Mouse (Mus musculus) heart, adult 9 months (tissue): ENCODE data around the gene Arntl.

Source experiments
- DNase-seq, 2 experiments: peaks; one replicate each; pipeline ENCODE4 v3.0.0; 2022; ENCODE audit warnings: low spot score in 2 of 2

The Arntl gene

DNA sequence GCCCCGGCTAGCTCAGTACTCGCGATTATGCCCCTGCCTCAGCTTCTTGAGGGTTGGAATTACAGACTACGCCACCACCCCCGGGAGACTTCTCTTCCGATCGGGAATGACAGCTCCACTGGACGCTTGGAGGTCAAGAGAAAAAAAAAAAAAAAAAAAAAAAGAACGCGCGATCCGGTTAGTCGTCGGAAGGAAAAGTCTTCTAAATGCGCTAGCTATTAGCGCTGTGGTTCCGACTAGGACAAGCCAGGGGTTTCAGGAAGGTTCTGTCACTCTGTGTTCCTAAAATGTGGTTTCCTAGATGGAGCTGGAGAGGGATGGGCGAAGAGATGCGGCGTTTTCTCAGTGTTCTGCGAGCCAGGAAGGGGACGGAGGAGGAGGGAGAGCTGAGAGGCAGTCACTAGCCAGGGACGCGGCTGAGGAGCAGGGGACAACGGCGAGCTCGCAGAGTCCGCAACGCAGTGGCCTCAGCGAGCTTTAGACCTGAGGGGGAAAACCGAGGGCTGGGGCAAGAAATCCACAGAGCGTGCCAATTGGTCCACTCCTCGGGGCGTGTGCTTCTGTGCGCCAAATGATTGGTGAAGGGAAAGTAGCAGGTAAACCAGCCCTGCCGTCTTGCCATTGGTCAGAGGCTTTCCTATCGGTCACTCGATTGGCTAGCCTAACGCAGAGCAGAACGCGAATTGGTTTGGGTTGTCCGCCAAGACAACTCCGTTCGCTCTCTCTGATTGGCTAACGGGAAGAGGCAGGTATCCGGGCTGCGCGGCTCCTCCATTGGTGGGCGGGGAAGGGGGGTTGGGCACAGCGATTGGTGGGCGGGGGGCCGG, at the start of gene Arntl:
TSS of gene Arntl (plus strand) at position 822 of the 827 bp plus-strand sequence.
- DNase-seq, result peak; percentile 98 to 99

DNA sequence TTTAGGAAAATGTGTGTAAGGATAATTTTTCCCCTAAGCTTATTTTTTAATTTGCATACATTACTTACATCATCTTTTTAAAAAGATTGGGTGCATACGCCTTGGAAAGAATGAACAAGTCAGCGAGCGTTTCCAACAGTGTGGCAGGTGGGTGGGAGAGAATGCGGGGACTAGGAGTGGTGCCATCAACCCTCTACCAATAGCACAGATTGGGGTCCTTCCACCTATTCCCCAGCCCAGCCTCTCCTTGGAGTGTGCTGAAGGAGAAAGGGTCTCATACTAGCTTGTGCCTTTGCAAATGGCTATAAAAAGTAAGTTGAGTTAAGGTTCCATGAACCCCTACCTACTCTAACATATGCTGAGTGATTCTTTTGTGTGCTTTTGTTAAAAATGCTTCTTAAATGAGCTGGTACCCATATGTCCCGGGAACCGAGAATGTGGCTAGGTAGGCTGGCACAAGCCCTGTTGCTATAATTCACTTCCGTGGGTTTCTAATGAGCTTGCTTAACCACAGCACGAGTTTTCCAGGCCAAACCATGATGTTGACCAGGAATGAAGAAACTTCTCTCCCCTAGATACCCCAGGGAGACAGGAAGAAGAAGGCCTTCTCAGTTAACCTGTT, 46.1 kb upstream of the Arntl start:
- no peak for DNase-seq

DNA sequence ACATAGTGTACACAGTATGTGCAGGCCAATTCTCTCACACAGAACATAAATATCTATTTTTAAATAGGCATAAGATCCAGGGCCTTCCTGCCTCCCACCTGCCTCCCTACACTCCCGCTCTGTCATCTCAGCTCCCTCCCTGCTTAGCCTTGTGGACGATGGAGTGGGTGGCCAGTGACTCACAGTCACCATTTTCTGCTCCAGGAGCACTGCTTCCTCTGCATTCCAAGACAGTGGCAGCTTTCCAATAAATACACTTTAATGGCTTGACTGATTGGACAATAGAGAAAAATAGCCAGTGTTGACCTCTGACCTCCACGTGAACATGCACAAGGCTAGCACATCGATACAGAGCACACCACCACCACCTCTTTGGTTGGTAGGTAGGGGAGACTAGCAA, 42.5 kb upstream of the Arntl start:
- peak; percentile 28 to 43 for DNase-seq

DNA sequence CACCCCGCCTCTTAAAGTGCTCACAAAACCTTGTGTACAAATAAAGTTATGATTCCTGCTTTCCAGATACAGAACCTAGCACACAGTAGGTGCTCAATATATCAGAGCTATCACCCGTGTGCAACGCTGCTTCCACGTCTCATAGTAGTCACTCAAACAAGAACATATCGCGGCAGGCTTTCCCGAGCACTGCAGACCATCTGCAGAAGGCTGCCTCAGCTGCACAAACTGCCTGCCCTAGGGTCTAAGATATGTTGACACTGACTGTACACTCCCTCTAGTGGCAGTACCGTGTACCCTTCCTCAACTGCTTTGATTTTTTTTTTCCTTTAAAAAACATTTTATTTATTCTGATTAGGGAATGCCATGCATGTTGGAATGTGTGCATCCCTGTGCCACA, 40.2 kb upstream of the Arntl start:
- DNase-seq, result peak; percentile 36 to 46

DNA sequence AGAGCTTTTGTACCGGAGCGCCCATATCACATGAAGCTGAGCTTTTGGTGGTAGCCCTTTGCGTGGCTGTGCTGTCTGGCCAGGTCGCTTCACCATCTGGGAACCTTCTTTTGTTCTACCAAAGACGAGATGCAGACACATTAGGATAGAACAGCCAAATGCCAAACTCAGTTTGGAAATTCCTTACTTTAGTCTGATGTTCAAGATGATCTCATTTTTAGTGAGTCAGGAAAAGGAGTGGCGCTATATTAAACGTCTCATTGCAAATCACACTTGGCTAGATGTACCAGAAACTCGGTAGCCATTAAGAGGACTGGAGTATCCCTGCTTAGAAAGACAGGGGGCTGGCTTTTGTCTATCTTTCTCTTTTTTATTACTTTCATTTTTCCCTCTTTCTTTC, 38.7 kb upstream of the Arntl start:
- DNase-seq, result peak in 1 of 2 experiments; percentile 18

DNA sequence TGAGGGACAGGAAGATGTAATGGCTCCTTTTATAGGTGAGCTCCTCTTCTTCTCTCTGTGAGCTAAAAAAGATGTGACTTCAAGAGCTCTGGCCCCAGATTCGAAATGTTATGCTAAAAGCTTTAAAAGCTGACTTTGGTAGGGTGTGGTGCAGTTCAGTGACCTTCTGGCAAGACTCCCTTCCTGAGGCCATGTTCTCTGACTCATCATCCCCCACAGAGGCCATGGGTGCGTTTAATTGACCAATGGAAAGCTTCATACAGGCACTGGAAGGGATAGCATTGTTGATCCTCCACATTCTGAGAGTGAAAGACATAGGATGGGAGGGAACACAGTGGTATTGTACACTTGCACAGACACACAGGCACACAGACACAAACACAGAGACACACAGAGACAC, 34.8 kb upstream of the Arntl start:
- DNase-seq, result peak; percentile 63 to 67

DNA sequence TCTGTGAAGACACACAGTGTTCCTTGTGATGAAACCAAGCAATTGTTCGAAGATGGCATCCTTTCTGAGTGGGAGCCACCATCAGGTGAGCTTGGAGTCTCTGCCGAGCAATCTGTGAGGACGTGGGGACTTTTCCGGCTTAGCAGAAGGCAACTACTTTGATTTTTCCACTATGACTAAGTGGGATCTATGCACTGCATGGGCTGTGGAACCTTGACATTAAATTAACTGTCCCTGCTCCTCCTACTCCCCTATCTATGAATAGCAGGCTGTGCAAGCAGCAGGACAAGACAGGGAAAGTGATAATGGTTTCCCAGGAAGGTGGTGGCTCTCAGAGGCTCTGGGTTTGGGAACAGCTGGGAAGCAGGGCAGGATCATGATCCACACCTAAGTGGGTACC, 31.8 kb upstream of the Arntl start:
- DNase-seq, result no peak

DNA sequence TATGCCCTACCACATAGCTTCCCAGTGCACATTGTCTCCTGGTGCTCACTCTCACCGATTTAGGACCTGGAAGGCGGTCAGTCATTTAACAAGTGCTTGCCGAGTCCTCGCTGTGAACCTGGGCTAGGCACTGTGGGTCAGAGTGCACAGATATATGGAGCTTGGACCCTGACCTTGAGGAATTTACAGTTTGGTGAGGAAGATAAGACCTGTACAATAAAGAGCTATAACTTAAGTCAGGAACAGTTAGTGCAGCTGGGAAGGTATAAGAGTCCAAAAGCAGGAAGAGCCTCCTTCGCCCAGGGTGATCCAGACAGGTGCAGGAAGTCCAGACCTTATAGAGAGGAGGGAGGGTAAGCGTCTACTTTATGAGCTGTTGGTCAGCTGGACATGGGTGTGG, 29.2 kb upstream of the Arntl start:
- DNase-seq, result no peak

DNA sequence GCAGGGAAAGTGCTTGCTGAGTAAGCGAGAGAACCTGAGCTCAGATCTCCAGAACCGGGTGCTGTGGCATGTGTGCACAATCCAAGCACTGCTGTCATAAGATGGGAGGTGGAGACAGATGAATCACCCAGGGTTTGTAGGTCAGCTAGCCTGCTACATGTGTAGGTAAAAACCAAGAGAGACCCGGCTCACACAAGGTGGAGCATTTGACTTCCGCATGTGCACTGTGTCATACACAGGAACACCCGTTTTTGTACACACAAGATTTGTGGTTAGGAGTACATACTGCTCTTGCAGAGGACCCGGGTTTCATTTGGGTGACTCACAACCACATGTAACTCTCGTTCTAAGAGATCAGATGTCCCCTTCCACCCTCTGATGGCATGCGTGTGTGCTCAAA, 23.5 kb upstream of the Arntl start:
- no peak for DNase-seq

DNA sequence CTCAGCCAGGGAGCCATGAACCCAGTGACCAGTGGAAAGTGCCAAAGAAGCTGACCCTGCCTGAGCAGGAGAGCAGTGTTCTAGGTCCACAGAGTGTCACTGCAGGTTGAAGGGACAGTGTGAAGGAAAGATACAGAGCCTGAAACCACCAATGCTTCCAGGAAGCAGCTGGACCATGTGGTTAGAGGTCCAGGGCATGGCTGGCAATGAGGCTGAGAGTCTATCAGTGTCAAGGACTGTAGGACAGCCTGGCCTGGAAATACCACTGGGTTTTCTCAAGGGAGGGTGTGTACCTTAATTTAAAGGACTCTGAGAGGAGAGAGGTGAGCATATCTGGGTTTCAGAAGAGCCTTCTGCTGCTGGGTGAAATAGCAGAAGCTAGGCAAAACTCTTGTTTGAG, 22.2 kb upstream of the Arntl start:
- DNase-seq, result no peak

DNA sequence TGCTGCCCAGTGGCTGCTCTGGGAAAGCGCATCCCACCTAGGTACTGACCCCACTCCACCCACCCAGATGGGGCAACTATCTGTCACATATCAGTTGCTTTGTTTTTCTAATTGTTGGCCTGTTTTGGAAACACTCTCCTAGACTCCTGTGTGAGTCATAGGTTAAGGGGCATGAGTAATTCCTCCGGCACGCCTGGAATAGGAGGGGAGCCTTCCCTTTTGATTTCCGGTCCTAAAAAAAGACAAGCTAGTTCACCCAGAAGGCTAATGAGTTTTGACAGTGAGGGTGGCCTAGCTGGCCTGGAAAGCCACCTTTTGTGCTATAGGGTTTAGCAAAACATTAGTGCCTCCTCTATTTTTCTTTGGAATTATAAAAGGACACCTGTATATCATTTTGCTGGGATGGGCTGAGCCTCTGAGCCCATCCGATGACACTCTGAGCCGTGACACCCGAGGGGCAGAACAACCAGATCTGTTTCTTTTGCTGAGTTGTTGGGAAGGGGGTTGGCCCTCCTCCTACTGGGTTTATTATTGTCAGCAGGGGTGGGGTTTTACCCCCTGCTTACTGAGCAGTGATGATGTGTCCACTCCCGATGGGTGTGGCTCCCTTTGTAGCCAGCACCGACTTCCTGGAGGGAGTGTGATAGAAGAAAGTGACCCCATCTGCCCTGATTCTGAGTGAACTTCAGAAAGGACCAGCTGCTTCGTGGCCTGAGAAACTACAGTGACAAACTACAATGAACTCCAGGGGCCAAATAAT, 21.0 kb upstream of the Arntl start:
- peak; percentile 80 to 82 for DNase-seq

DNA sequence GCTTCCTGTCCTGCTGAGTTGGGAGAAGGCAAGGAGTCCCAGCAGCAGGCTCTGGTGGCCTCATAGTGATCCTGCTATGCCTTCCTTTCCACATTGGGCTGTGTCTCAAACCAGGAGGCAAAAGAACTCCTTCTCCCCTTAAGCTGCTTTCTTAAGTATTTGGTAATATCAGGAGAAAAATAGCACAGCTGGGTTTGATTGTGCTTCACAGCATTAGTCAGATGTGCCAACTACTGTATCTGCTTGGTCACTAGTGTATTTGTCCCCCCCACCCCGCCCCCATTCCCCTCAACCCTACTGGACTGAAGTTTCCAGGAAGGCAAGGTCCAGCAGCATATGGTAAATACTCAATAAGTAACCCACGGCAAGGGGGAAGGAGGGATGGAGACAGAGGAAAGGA, 19.2 kb upstream of the Arntl start:
- no peak for DNase-seq

DNA sequence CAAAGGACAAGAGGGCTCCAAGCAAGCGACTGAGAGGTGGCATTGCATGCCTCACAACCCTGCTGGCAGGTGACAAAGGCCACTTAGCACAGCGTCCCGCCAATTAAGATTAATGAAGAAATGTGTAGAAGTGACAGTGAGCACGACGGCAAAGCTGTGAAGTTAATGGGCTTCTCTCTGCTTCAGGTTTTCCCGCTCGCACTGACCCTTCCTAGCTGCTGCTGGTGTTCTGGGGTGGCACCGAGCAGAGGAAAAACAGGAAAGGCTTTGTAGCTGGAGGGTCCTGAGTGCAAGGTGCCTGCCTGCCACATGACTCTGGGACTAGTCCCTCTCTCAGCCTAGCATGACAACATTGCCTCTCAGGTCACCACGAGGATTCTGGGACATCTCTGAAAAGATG, 18.7 kb upstream of the Arntl start:
- no peak for DNase-seq

DNA sequence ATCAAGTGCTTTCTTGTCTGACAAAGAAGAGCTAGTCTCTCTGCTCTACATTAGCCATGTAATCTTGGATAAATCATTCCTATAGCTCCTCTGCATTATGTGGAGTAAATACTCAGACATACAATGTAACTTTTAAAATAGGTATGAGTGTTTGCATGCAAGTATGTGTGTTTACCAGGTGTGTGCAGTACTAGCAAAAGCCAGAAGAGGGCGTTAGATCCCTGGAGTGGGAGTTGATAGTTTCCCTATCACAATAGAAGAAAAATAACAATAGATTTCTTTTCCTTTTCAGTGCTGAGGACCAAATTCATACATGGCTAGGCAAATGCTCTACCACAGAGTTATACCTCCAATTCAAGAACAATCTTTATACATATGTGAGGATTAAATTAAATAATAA, 15.5 kb upstream of the Arntl start:
- no peak for DNase-seq

DNA sequence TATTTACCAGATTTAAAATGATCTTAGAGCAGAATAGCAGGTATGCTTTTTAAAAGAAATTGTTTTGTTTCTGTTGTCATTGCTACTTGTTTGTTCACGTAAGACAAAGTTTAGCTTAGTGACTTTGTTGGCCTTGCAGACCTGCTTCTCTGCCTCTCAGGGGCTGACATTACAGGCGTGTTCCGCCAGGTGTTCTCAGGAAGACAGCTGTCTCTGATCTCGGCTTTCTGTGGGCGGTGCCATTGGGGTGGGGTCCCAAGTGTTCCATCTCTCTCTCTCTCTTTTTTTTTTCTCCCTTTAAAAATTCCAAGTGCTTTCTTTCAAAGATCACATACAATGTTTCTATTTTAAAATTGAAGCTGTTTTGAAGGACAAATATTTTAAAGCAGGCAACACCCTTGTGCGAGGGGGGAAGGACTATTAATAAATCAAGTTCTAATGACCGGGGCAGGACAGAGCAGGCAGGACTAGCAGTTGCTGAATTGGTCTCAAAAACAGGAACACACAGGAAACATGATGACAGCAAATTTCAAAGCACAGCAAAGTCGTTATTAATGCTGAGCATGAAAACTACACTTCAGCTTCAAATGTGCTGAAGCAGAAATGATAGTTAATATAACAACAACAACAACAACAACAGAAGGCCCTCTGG, 14.4 kb upstream of the Arntl start:
- no peak for DNase-seq

DNA sequence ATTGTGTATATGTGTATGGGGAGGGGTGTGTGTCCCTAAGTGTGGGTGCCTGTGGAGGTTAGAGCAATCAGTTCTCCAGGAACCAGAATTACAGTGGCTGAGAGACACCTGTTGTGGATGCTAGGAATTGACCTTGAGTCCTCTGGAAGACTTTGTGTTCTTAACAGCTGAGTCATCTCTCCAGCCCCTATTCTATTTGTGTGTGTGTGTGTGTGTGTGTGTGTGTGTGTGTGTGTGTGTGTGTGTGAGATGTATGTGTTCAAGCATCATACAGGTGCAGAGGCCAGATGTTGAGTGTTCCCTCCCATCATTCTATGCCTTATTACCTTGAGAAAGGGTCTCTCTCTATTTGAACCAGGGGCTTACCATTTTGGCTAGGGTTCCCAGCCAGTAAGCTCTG, 13.4 kb upstream of the Arntl start:
- DNase-seq, result no peak

DNA sequence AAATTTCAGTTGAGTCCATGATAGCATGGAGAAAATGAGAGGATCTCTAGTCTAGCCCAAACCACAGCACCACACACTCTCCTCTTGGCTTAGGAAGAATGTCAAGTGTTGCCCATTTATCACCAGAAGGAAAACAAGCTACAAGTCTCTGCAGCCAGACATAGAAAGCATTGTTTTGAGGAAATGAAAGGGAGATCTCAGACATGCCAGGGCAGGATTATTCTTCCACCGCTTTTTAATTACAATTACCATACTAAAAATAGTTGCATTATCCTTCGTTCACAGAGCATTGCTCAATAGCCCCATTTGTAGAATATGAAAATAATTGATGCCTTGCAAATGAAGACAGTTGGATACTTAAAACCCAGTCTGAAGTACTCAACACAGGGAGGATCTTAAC, 12.0 kb upstream of the Arntl start:
- no peak for DNase-seq

DNA sequence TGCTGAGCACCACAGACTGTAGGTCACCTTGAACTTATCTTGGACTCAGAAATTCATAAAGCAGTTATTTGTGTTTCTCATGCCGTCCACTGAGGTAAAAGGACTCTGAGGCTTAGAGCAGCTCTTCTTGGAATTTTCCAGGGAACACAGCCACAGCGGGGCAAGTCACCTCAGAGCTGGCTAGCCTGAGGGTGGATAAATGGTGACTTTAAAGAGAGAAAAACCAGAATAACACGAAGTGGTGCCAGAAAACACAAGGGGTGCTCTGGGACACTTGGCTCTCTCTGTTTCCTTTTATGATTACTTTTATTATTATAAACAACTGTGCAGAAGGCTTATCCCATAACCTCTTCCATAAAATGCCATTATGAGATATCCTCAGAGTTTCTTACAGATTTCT, 11.1 kb upstream of the Arntl start:
- DNase-seq, result no peak

DNA sequence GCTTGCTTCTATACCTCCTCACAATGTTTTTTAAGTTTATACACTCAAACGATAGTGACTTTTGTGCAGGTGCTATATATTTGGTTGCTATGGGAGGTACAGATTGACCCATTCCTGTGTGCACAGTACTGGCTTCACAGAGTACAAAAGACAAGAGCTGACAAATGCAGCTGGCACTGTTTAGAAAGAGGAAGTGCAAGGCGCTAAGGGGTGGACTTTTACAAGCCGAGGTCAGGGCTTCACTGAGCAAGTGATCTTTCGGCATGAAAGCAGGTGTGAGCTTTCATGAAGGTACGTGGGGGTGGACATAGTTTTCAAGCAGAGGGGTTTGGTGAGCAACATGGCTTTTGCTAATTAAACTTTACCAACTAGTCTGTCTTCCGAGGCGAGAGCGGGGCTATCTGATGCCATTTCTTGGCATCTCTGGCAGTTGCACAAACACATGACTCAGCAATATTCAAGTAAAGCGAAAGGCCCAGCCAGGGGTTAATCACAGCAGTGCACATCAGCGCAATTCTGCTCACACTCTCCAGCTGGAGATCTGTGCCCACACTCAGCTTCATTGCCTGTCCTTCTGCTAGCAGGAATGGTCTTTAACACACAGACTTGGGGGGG, 10.0 kb upstream of the Arntl start:
- peak in 1 of 2 experiments; percentile 25 for DNase-seq

DNA sequence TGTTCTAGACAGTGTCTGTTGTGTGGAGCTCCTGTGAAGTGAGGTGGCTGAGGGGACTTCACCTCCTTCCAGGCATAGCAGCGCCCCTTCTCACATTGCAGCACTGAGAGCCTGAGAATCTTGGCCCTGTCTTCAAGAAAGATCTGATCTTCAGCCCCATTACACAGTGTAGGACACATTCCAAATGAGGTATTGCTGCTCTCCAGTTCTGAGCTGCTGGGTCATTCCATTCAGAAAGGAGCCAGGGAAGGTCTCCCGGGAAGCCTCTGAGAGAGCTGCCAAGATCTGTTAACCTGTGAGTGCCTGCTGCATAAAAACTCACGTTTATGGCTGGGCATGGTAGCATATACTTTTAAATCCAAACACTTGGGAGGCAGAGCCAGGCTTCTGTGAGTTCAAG, 5.7 kb upstream of the Arntl start:
- DNase-seq, result peak in 1 of 2 experiments; percentile 21

DNA sequence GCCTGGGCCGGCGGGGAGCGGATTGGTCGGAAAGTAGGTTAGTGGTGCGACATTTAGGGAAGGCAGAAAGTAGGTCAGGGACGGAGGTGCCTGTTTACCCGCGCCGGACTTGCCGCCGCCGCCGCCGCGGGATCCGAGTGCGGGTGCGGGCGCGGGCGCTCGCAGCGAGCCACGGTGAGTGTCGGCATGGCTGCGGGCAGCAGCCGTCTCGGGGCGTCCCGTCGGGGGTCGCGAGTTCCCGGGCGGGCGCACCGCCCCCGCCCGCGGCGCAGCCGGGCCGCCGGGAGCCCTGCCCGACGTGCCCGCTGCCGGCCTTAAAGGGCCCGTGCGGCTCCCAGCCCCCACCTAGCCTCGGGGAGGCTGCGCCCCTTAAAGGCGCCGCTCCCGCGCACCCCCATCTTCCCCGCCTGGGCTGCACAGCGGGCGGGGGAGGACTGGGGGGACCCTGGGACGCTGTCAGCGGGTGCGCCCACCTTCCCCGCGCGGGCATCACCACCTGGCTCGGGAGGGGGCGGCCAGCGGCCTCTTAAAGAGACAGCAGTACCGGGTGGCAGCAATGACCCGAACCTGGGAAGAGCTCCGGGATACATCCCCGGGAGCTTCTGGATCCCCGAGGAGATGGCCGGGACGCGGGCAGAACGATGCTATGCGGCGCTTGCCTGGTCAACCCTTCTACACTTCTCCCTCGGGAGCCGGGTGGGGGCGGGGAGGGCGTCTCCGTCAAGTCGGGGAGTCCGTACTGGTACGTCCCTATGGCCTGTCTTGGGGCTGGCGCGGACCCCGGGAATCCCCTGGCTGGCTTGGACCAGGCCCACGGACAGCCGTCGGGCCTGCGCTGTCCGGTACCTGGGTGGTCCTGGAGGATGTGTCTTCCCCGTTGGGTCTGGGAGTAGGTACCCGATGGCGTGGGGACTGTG, 464 bp downstream of the Arntl start:
- DNase-seq, result no peak
